Mouse (Mus musculus): ENCODE measurements around the gene Scgb1b24. TPM values are rescaled to one million over a fixed set of nuclear protein-coding genes. Genes with fewer than 3 reads are reported as not detected.

Scgb1b24 gene
- total RNA-seq (2017) = not detected in 2 replicates

GRCm38 (mm10) chr7:33743499-33743898, at the start of gene Scgb1b24:
Scgb1b24 (plus strand) TSS chr7:33743799.
- no peak for ATAC-seq (replicated peaks; ENCODE audit: low read depth, poor library complexity, severe bottlenecking)

- no peak for ATAC-seq (replicated peaks; ENCODE audit: low read depth, poor library complexity, severe bottlenecking)
Observed at GRCm38 (mm10) chr7:33739212-33739611, 4.4 kb upstream of the Scgb1b24 start, which contains the start of gene Scgb2b24. Scgb2b24 (minus strand) TSS chr7:33739312.

Other genes with a start within 250 kb of the Scgb1b24 start
- not detected in 2 replicates for gene Scgb2b21, start 223.3 kb upstream of the Scgb1b24 start, total RNA-seq (2017)
- not detected in 2 replicates for gene Scgb2b24, start 4.5 kb upstream of the Scgb1b24 start, total RNA-seq (2017)
- gene Scgb2b26, start 201.2 kb downstream of the Scgb1b24 start, total RNA-seq (2017) = not detected in 2 replicates